Mouse (Mus musculus) midbrain, embryonic 14.5 days (tissue): ENCODE measurements around the gene Prdm1. TPM values are rescaled to one million over a fixed set of nuclear protein-coding genes. Genes with fewer than 3 reads are reported as not detected.
A peak's percentile ranks its signal among the peaks of the same experiment; 100 is the strongest.

Source experiments
- ATAC-seq: fragments of 200-750 bp; cut with Nextera tagmentation; 2 replicates; pipeline ENCODE4 v1.8.0; 2017; ENCODE audit warnings: moderate number of reproducible peaks, moderate library complexity; ENCODE audit not compliant: low FRiP score, low TSS enrichment
- DNase-seq: peaks from one replicate; pipeline ENCODE4 v3.0.0-alpha.2; 2015
- H3K27ac ChIP-seq: fragments of 300-500 bp; sonication (generic); replicated peaks from 2 replicates; pipeline ENCODE4 v1.5.1; 2014; ENCODE audit warnings: mild to moderate bottlenecking, low read depth, low read length, moderate library complexity
- H3K27me3 ChIP-seq: fragments of 300-500 bp; sonication (generic); 2 replicates; pipeline ENCODE4 v1.6.1; 2014; ENCODE audit warnings: low read length, control low read depth, mixed read lengths; ENCODE audit not compliant: control insufficient read depth, insufficient read depth
- H3K36me3 ChIP-seq: fragments of 300-500 bp; sonication (generic); 2 replicates; pipeline ENCODE4 v1.6.1; 2014; ENCODE audit warnings: low read length, control low read depth; ENCODE audit not compliant: control insufficient read depth, insufficient read depth
- H3K4me1 ChIP-seq: fragments of 300-500 bp; sonication (generic); 2 replicates; pipeline ENCODE4 v1.6.1; 2014; ENCODE audit warnings: mild to moderate bottlenecking, antibody characterized with exemption, low read length, control low read depth; ENCODE audit not compliant: control insufficient read depth, insufficient read depth
- H3K4me2 ChIP-seq: fragments of 300-500 bp; sonication (generic); 2 replicates; pipeline ENCODE4 v1.6.1; 2014; ENCODE audit warnings: mild to moderate bottlenecking, low read length, moderate library complexity
- H3K4me3 ChIP-seq: fragments of 300-500 bp; sonication (generic); replicated peaks from 2 replicates; pipeline ENCODE4 v1.5.1; 2014; ENCODE audit warnings: low read depth, low read length
- H3K9ac ChIP-seq: fragments of 300-500 bp; sonication (generic); replicated peaks from 2 replicates; pipeline ENCODE4 v1.6.1; 2014; ENCODE audit warnings: mild to moderate bottlenecking, low read length, moderate library complexity
- H3K9me3 ChIP-seq: fragments of 300-500 bp; sonication (generic); 2 replicates; pipeline ENCODE4 v1.6.1; 2016; ENCODE audit warnings: low read length, control low read depth, mixed read lengths; ENCODE audit not compliant: control insufficient read depth
- WGBS: fragments of 180-500 bp; shearing (Covaris S2); extraction: QIAGEN DNeasy Blood & Tissue Kit; methylation state at CpG from one replicate; pipeline ENCODE4 v1.1.7; 2014; 5-methylcytosine and 5-hydroxymethylcytosine counted together
- polyA plus RNA-seq: library from polyadenylated mRNA; unstranded; fragments of >200 nt; fragmentation: Nextera tagmentation; extraction: Ambion mirVana; gene quantifications from 2 replicates; pipeline ENCODE4 v1.2.1, GENCODE M21; 2014

The Prdm1 gene
- polyA plus RNA-seq, 1 experiment from 2014 or later: 0.97 TPM

DNA sequence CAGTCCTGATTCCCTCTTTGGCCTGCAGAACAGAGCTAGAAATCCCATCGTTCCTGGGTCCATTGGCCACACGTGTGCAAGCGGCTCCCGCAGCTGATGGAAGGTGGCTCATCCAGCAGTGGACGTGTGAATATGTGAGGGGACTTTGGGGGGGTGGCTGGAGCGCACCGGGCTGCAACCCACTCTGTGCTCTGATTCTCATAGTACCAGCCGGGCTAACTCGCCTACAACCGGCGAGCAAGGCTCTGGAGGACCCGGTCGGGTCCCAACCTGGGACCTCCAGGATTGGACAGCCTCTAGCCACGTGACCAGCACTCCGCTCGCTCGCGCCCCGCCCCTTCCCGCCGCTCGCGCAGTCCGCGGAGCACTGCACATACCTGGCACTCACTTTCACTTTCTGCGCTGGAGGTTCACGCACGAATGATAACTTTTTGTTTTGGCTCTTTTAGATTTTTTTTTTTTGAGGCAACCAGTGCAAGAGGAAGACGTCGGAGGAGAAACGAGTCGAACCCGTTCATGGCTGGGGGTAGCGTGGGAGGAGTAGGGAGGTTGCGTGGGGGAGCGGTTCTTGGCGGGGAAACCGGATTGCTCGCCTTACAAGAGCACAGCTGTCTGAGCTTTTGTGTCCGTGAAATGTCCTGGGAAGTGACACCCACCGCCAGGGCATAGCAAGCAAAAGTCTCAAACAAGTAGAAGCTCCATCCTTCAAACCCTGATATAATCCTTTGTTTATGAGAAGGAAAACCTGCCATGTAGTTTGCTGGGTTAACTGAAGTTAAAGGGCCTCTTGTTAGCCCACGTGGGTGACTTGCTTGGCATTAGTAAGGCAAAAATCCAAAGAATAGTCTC lies 1.1 kb upstream of the Prdm1 start:
- Histone ChIP-seq H3K27me3 (peaks cover 70% of the 10 kb centered on the region), H3K4me3 (peak overlapping the region; percentile 54), H3K36me3 (no peaks in the 10 kb centered on the region), H3K4me2 (peak overlapping the region; percentile 87), H3K4me1 (peaks cover 12% of the 10 kb centered on the region; the same call in 1 of the 2 replicates), H3K9me3 (no peaks in the 10 kb centered on the region), H3K27ac (no peak overlapping the region), H3K9ac (peak overlapping the region; percentile 36; the same call in 1 of the 2 replicates)
- ATAC-seq (peak; percentile 99), DNase-seq (peak; percentile 91)
- WGBS: under 1% methylated on average over 42 of the region's 42 CpGs

DNA sequence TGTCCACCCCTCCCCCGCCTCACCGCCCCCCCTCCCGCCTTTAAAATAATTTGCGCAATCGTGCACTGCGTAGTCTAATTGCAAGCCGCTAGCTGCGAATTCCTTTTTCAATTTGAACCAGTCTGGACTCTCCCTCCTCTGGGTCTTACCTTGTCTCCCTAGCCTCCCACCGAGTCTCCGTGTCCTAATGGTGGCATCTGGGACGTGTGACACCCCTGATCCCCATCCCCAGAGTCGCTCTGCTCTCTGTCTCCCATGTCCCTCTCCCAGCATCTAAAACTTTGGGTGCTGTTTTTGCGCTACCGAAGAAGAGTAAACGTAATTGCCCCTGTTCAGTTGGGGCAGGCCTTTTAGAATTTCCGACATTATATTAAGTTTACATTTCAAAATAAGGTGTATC lies 650 bp downstream of the Prdm1 start:
- Histone ChIP-seq H3K27me3 (peaks cover 69% of the 10 kb centered on the region), H3K4me2 (peak overlapping the region; percentile 35), H3K9me3 (no peaks in the 10 kb centered on the region), H3K4me1 (peaks cover 12% of the 10 kb centered on the region; the same call in 1 of the 2 replicates), H3K4me3 (peak overlapping the region; percentile 14; the same call in 1 of the 2 replicates), H3K27ac (no peak overlapping the region), H3K9ac (no peak overlapping the region), H3K36me3 (no peaks in the 10 kb centered on the region)
- ATAC-seq (no peak), DNase-seq (no peak)
- WGBS: 1% methylated on average over 16 of the region's 16 CpGs

DNA sequence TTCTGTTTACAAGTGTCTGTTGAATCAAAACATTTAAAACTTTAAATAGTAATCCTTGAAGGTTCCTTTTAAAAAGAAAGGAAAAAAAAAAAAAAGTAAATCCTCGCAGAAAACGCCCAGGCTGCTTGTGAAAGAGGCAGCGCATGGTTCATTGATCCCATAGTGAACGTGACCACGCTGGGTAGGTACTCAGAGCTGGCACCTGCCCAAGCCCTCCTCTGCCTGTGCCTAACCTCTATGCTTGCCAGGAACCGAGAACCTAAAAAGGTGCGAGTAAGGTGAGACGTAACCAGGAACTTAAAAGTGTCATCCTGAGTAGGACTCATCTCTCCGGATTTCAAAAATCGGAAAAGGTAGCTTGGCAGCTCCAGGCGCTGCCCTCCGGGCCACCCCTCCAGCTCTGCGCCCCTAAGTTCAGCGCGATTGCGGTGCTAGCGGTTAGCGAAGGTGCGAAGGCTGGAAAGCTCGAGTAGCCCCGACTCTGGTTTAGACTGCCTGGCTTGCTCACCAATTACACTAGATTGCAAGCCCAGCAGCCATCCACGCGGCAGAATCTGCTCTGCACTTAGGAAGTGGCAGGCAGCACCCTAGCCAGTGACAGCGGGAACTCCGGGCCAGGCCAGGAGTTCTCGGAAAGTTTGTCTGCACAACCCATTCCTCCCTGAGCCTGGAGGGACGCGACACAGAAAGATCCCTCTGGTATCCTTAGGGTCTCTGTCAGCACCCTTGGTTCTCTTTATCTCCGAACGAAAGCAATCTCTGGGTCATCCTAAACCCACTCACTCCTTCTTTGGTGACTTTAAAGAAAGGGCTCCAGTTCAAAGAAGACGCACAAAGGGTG lies 1.3 kb downstream of the Prdm1 start:
- Histone ChIP-seq H3K36me3 (no peaks in the 10 kb centered on the region), H3K4me3 (peak overlapping the region; percentile 14; the same call in 1 of the 2 replicates), H3K4me1 (peaks cover 12% of the 10 kb centered on the region; the same call in 1 of the 2 replicates), H3K4me2 (peak overlapping the region; percentile 35), H3K9ac (no peak overlapping the region), H3K9me3 (no peaks in the 10 kb centered on the region), H3K27ac (no peak overlapping the region), H3K27me3 (peaks cover 63% of the 10 kb centered on the region)
- WGBS: under 1% methylated on average over 31 of the region's 31 CpGs
- ATAC-seq (no peak), DNase-seq (peak; percentile 62)

DNA sequence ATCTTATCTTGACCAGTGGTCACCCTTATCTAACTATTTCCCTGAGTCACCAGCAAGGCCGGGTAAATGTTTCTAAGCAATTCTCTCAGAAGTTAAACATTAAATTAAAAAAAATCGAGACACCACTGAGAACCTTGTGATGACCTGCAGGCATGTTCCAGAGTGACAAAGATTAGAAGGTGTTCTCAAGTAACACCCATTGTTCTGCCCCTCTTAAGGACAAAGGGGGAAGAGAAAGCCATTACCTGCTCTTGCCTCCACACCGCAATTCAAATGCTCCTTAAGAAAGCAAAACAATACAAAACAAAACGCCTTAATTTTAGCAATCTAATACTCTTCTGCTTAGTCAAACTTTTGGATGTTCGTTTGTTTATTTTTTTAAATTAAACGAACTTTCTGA lies 8.1 kb downstream of the Prdm1 start:
- Histone ChIP-seq H3K9me3 (no peaks in the 10 kb centered on the region), H3K4me3 (no peak overlapping the region), H3K36me3 (no peaks in the 10 kb centered on the region), H3K27me3 (peaks cover 8% of the 10 kb centered on the region), H3K9ac (no peak overlapping the region), H3K4me1 (no peaks in the 10 kb centered on the region), H3K4me2 (no peak overlapping the region), H3K27ac (no peak overlapping the region)
- DNase-seq: no peak
- no peak for ATAC-seq
- 33% methylated on average over 6 of the region's 6 CpGs for WGBS

DNA sequence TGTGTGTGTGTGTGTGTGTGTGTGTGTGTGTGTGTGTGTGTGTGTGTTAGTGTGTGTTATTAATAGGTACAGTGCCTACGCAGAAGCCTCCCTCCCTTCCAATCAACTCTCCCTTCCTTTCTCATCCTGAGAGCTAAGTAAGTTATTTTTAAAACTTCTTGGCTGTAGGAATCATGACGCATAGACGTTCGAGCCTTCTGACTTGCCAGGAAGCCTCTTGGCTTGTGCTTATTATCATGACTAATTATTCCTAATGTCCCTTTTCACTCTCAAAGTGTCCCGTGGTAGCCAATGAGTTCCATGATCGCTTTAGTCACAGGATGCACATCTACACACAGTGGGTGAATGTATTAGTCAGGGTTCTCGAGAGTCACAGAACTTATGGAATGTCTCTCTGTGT lies 9.7 kb downstream of the Prdm1 start:
- ATAC-seq (no peak), DNase-seq (no peak)
- no peaks in the 10 kb centered on the region for H3K9me3 ChIP-seq
- H3K9ac ChIP-seq: no peak overlapping the region
- no peaks in the 10 kb centered on the region for H3K4me1 ChIP-seq
- no peak overlapping the region for H3K4me3 ChIP-seq
- H3K27me3 ChIP-seq: no peaks in the 10 kb centered on the region
- no peaks in the 10 kb centered on the region for H3K36me3 ChIP-seq
- WGBS: 81% methylated on average over 7 of the region's 7 CpGs
- H3K4me2 ChIP-seq: no peak overlapping the region
- H3K27ac ChIP-seq: no peak overlapping the region

DNA sequence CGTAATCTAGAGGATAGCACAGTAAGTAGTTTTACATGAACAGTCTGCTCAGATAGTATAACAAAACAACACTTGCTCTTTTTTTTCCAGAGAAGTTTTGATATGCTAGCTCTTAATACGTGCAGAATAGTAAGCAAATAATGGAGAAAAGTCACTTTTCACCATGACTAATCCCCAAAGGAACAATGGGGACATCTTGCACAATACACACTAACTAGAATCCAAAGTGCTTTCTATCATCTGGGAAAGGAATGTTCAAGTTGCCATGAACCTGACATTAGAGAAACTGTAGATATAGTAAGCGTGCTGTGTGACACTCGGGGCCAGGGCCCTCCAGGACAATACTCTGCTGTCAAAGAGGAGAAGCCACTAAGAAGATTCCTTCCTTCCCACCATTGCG lies 15.2 kb downstream of the Prdm1 start:
- 63% methylated on average over 5 of the region's 5 CpGs for WGBS
- Histone ChIP-seq H3K27ac (no peak overlapping the region), H3K36me3 (no peaks in the 10 kb centered on the region), H3K27me3 (no peaks in the 10 kb centered on the region), H3K4me3 (no peak overlapping the region), H3K4me2 (no peak overlapping the region), H3K9me3 (no peaks in the 10 kb centered on the region), H3K9ac (no peak overlapping the region), H3K4me1 (no peaks in the 10 kb centered on the region)
- ATAC-seq: no peak
- DNase-seq: no peak

DNA sequence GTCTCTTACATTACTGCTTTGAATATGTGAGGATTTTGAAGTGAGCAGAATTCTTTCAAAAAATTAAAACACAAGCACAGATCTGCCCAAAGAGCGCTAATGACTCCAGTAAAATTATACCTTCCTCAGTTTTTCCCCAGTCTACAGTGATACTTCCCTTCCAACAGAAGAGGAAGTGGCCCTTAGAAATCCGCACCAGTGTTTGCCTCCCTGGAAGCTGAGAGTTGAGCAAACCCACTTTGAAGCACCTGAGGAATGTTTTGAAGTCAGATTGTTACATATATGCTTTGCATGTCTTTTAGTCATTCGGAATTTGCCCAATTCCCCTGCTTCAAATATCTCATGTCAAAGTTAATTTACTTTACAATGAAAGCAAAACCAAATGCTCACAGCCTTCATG lies 17.3 kb downstream of the Prdm1 start:
- Histone ChIP-seq H3K27ac (no peak overlapping the region), H3K36me3 (no peaks in the 10 kb centered on the region), H3K9me3 (no peaks in the 10 kb centered on the region), H3K4me1 (no peaks in the 10 kb centered on the region), H3K4me3 (no peak overlapping the region), H3K4me2 (no peak overlapping the region), H3K27me3 (no peaks in the 10 kb centered on the region), H3K9ac (no peak overlapping the region)
- 86% methylated on average over 3 of the region's 3 CpGs for WGBS
- ATAC-seq: no peak
- DNase-seq: no peak

DNA sequence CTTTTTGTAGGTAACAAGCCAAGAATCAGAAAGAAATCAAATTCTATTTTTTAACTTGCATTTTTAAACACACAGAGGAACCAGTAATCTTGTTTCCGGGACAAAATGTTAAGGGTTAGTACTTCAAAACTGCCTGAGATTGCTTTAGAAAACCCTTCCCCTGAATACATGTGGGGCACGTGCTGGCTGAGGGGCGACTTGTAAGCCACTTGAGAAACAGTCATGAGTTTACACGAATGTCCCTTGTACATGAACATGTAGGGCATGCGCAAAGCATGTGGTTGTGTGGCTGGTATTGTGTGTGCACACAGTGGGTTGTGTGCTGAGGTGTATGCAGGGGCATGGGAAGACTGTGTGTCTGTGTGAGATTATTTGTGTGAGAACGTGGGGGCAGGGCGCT lies 19.7 kb downstream of the Prdm1 start:
- WGBS: 94% methylated on average over 7 of the region's 7 CpGs
- no peak for DNase-seq

More for the DNA sequence above, 19.7 kb downstream of the Prdm1 start:
- Histone ChIP-seq H3K4me2 (no peak overlapping the region), H3K9ac (no peak overlapping the region), H3K36me3 (no peaks in the 10 kb centered on the region), H3K9me3 (no peaks in the 10 kb centered on the region), H3K27ac (no peak overlapping the region), H3K4me3 (no peak overlapping the region), H3K27me3 (no peaks in the 10 kb centered on the region), H3K4me1 (no peaks in the 10 kb centered on the region)
- ATAC-seq: no peak
